Mouse (Mus musculus) left cerebral cortex, postnatal 36 days (tissue): ENCODE results near the gene Prodh2. TPM values are rescaled to one million over a fixed set of nuclear protein-coding genes. Genes with fewer than 3 reads are reported as not detected.

Experiments used
- DNase-seq, 2 experiments: peaks; one replicate each; pipeline ENCODE4 v3.0.0; 2021 to 2022; ENCODE audit warnings: low spot score in 2 of 2, mixed read lengths in 1 of 2
- intact Hi-C: fragments of 180-260 bp; cut with DNase I; formaldehyde crosslinking; loops from one replicate; pipeline ENCODE4 v1.15.1; 2025
- microRNA-seq: library from miRNA; unstranded; fragments of <30 nt; microRNA quantifications from one replicate; pipeline ENCODE4 v1.2.0, GENCODE M21; 2022
- total RNA-seq, 2 experiments: library from RNA; stranded (reverse); gene quantifications; 2 replicates each; pipeline ENCODE4 v1.2.3; 2021

Gene Prodh2
- total RNA-seq, 2 experiments from 2014 or later: not detected

GRCm38 (mm10) chr7:30562526-30563116, 69.2 kb downstream of the Prodh2 start:
- intact Hi-C loops: loop anchor here (2.0 kb wide), 2 partner anchors 26 to 120 kb away; partner anchors contain the start of gene Kmt2b
- DNase-seq: no peak

Small RNAs within 50 kb of the gene (microRNA-seq; reads per million reads assigned to microRNA genes)
- gene Gm38670: 1.0 reads per million

Other genes starting within 250 kb of the Prodh2 start
- gene Thap8, start 213.5 kb upstream of the Prodh2 start, total RNA-seq: under 1 TPM; 0.32 to 0.41 TPM
- 1 to 10 TPM; 1.0 to 1.1 TPM for gene Wdr62, start 213.2 kb upstream of the Prodh2 start, total RNA-seq
- 100 to 1,000 TPM; 491 to 494 TPM for gene Clip3, start 201.9 kb upstream of the Prodh2 start, total RNA-seq
- 10 to 100 TPM; 58.7 to 65.2 TPM for gene Alkbh6, start 184.9 kb upstream of the Prodh2 start, total RNA-seq
- 1 to 10 TPM; 6.4 to 9.1 TPM for gene Syne4, start 178.8 kb upstream of the Prodh2 start, total RNA-seq
- under 1 TPM; 0.52 to 0.54 TPM for gene E130208F15Rik, start 171.9 kb upstream of the Prodh2 start, total RNA-seq
- gene Sdhaf1, start 169.7 kb upstream of the Prodh2 start, total RNA-seq: 1 to 10 TPM; 7.5 to 9.4 TPM
- gene Lrfn3, start 130.8 kb upstream of the Prodh2 start, total RNA-seq: 10 to 100 TPM; 32.9 to 35.1 TPM
- gene Tyrobp, start 79.9 kb upstream of the Prodh2 start, total RNA-seq: 10 to 100 TPM; 25.0 to 28.4 TPM
- 1 to 10 TPM; 1.2 to 2.1 TPM for gene Hcst, start 73.8 kb upstream of the Prodh2 start, total RNA-seq
- gene Nfkbid, start 71.9 kb upstream of the Prodh2 start, total RNA-seq: 1 to 10 TPM; 2.9 to 3.6 TPM
- gene Aplp1, start 48.1 kb upstream of the Prodh2 start, total RNA-seq: 1,000 to 10,000 TPM; 1,238 to 1,418 TPM
- 10 to 100 TPM; 12.9 to 17.8 TPM for gene Kirrel2, start 35.9 kb upstream of the Prodh2 start, total RNA-seq
- gene Nphs1, start 35.3 kb upstream of the Prodh2 start, total RNA-seq: under 1 TPM; 0.99 to 1.00 TPM
- gene Arhgap33, start 41.4 kb downstream of the Prodh2 start, total RNA-seq: 100 to 1,000 TPM; 156 to 209 TPM
- 1 to 10 TPM; 4.2 to 5.1 TPM for gene Hspb6, start 58.6 kb downstream of the Prodh2 start, total RNA-seq
- gene Proser3, start 58.7 kb downstream of the Prodh2 start, total RNA-seq: 1 to 10 TPM; 2.8 to 4.5 TPM
- 10 to 100 TPM; 35.9 to 45.5 TPM for gene Lin37, start 66.2 kb downstream of the Prodh2 start, total RNA-seq
- gene U2af1l4, start 69.7 kb downstream of the Prodh2 start, total RNA-seq: 10 to 100 TPM; 68.0 to 71.4 TPM
- 1 to 10 TPM; 3.6 to 9.3 TPM for gene Gm49396, start 69.7 kb downstream of the Prodh2 start, total RNA-seq
- gene Psenen, start 70.0 kb downstream of the Prodh2 start, total RNA-seq: 10 to 100 TPM; 79.8 to 85.1 TPM
- gene Igflr1, start 71.8 kb downstream of the Prodh2 start, total RNA-seq: 1 to 10 TPM; 1.8 to 4.5 TPM
- gene Kmt2b, start 95.1 kb downstream of the Prodh2 start, total RNA-seq: 10 to 100 TPM; 41.3 to 62.2 TPM
- not detected for gene Zbtb32, start 105.3 kb downstream of the Prodh2 start, total RNA-seq
- under 1 TPM in 1 of 2 experiments, not detected in 1; 0.36 TPM for gene Upk1a, start 119.2 kb downstream of the Prodh2 start, total RNA-seq
- gene Cox6b1, start 132.5 kb downstream of the Prodh2 start, total RNA-seq: 100 to 1,000 TPM; 561 to 663 TPM
- not detected for gene Etv2, start 142.2 kb downstream of the Prodh2 start, total RNA-seq
- 10 to 100 TPM; 67.4 to 74.4 TPM for gene Rbm42, start 156.7 kb downstream of the Prodh2 start, total RNA-seq
- 1 to 10 TPM; 4.0 to 5.7 TPM for gene Haus5, start 171.4 kb downstream of the Prodh2 start, total RNA-seq
- gene Pmis2, start 178.0 kb downstream of the Prodh2 start, total RNA-seq: not detected
- not detected for gene 2200002J24Rik, start 205.3 kb downstream of the Prodh2 start, total RNA-seq
- under 1 TPM; 0.23 to 0.47 TPM for gene Atp4a, start 218.6 kb downstream of the Prodh2 start, total RNA-seq
- 100 to 1,000 TPM; 114 to 115 TPM for gene Tmem147, start 235.9 kb downstream of the Prodh2 start, total RNA-seq